Mouse (Mus musculus) heart, embryonic 10.5 days (tissue): ENCODE measurements around the gene Dbn1. TPM values are rescaled to one million over a fixed set of nuclear protein-coding genes. Genes with fewer than 3 reads are reported as not detected.
"Not testable (repeated sequence)": the region's sequence is repeated elsewhere in the genome, so short reads cannot be mapped to it uniquely, and the experiment has no call there.

Experiments used
- DNase-seq: peaks from one replicate; pipeline ENCODE4 v3.0.0-alpha.2; 2017; ENCODE audit warnings: low spot score
- H3K27ac ChIP-seq: fragments of 300-500 bp; sonication (generic); 2 replicates; pipeline ENCODE4 v1.5.1; 2016; ENCODE audit warnings: mild to moderate bottlenecking
- H3K27me3 ChIP-seq: fragments of 300-500 bp; sonication (generic); 2 replicates; pipeline ENCODE4 v1.6.1; 2016; ENCODE audit warnings: mild to moderate bottlenecking; ENCODE audit not compliant: poor library complexity, insufficient read depth, severe bottlenecking
- H3K36me3 ChIP-seq: fragments of 300-500 bp; sonication (generic); 2 replicates; pipeline ENCODE4 v1.6.1; 2016; ENCODE audit warnings: mild to moderate bottlenecking, moderate library complexity
- H3K4me1 ChIP-seq: fragments of 300-500 bp; sonication (generic); 2 replicates; pipeline ENCODE4 v1.6.1; 2016; ENCODE audit warnings: mild to moderate bottlenecking
- H3K4me3 ChIP-seq: fragments of 300-500 bp; sonication (generic); 2 replicates; pipeline ENCODE4 v1.5.1; 2016; ENCODE audit warnings: mild to moderate bottlenecking, moderate library complexity
- H3K9me3 ChIP-seq: fragments of 300-500 bp; sonication (generic); 2 replicates; pipeline ENCODE4 v1.6.1; 2016; ENCODE audit warnings: mild to moderate bottlenecking, moderate library complexity
- WGBS: fragments of 180-500 bp; shearing (Covaris S2); methylation state at CpG from one replicate; pipeline ENCODE4 v1.1.7; 2016; 5-methylcytosine and 5-hydroxymethylcytosine counted together
- polyA plus RNA-seq: library from polyadenylated mRNA; unstranded; fragments of >200 nt; fragmentation: Nextera tagmentation; extraction: Ambion mirVana; gene quantifications from 2 replicates; pipeline ENCODE4 v1.2.1, GENCODE M21; 2016

The Dbn1 gene
- polyA plus RNA-seq, 1 experiment from 2014 or later = 166 TPM

GRCm38 (mm10) chr13:55449679-55450441, 38.1 kb downstream of the Dbn1 start:
- no peaks in the 10 kb centered on the region for H3K27me3 ChIP-seq
- H3K9me3 ChIP-seq = no peaks in the 10 kb centered on the region
- H3K36me3 ChIP-seq = peaks cover 59% of the 10 kb centered on the region
- H3K27ac ChIP-seq = no peak overlapping the region
- 91% methylated on average over 17 of the region's 17 CpGs for WGBS
- DNase-seq = no peak
- H3K4me1 ChIP-seq = peaks cover 22% of the 10 kb centered on the region
- no peak overlapping the region for H3K4me3 ChIP-seq

DNA sequence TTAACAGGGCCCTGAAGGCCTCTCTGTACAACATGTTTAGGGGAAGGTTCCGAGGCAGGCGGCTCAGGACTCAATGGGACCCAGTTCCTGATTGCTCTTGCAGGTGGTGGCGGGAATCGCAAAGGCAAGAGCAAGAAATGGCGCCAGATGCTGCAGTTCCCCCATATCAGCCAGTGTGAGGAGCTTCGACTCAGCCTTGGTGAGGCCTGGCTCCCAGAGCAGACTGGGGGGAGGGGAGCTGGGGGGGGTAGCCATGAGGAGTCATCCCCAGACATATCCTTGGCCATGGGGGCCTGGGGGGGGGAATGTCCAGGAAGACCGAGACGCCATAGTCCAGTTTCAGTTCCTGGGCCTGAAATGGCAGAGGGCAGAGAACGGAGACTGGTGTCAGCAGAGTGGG, 38.7 kb downstream of the Dbn1 start:
- Histone ChIP-seq H3K27ac (no peak overlapping the region), H3K36me3 (peaks cover 52% of the 10 kb centered on the region), H3K4me1 (peaks cover 22% of the 10 kb centered on the region), H3K9me3 (no peaks in the 10 kb centered on the region), H3K27me3 (no peaks in the 10 kb centered on the region), H3K4me3 (no peak overlapping the region)
- no peak for DNase-seq
- WGBS = 94% methylated on average over 9 of the region's 9 CpGs

- peaks cover 29% of the 10 kb centered on the region for H3K4me1 ChIP-seq
These were observed 39.8 kb downstream of the Dbn1 start for GRCm38 (mm10) chr13:55448131-55448530.

GRCm38 (mm10) chr13:55447543-55447943, 40.4 kb downstream of the Dbn1 start:
- Histone ChIP-seq H3K36me3 (peaks cover 37% of the 10 kb centered on the region), H3K4me1 (peaks cover 29% of the 10 kb centered on the region), H3K27ac (no peak overlapping the region), H3K9me3 (no peaks in the 10 kb centered on the region), H3K27me3 (no peaks in the 10 kb centered on the region), H3K4me3 (no peak overlapping the region)
- no peak for DNase-seq
- 58% methylated on average over 3 of the region's 3 CpGs for whole genome bisulfite sequencing

More at GRCm38 (mm10) chr13:55448131-55448530, 39.8 kb downstream of the Dbn1 start:
- Histone ChIP-seq H3K9me3 (no peaks in the 10 kb centered on the region), H3K36me3 (peaks cover 42% of the 10 kb centered on the region), H3K27ac (no peak overlapping the region), H3K4me3 (no peak overlapping the region), H3K27me3 (no peaks in the 10 kb centered on the region)
- 92% methylated on average over 5 of the region's 5 CpGs for WGBS
- no peak for DNase-seq

DNA sequence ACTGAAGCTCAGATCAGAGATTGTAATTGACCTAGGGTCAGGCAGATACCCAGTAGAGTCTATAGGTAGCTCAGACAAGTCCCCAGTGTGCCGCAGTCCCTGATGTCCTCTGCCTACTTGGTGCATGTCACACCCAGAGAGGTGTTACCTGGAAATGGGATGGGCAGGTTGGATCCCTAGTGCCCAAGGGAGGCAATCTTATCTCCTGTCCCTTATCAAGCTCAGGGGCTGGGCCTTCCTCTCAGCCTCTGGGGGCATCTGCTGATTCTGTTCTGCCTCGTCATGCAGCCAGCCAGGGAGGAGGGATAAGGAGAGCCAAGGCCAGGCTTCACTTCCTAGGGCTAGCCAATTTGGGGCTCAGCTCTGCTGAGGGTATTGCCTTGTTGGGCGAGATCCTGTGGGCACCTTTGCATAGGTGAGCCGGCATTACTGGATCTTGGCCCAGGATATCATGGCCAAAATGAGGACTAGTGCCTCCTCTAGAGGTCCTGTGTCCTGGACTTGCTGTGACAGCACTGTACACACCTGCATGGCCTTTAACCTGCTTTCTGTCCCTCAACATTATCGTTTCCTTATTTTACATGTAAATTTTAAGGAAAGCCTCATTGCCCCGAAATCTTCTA, 41.3 kb downstream of the Dbn1 start:
- Histone ChIP-seq H3K9me3 (no peaks in the 10 kb centered on the region), H3K27me3 (no peaks in the 10 kb centered on the region), H3K36me3 (peaks cover 27% of the 10 kb centered on the region), H3K27ac (no peak overlapping the region), H3K4me3 (peak overlapping the region; percentile 85), H3K4me1 (peaks cover 29% of the 10 kb centered on the region)
- WGBS = 57% methylated on average over 6 of the region's 6 CpGs
- no peak for DNase-seq

GRCm38 (mm10) chr13:55445361-55446091, 42.4 kb downstream of the Dbn1 start:
- under 1% methylated on average over 66 of the region's 66 CpGs for WGBS
- peaks cover 29% of the 10 kb centered on the region for H3K4me1 ChIP-seq
- no peaks in the 10 kb centered on the region for H3K9me3 ChIP-seq
- DNase-seq = no peak
- no peaks in the 10 kb centered on the region for H3K27me3 ChIP-seq
- peaks cover 16% of the 10 kb centered on the region for H3K36me3 ChIP-seq
- peak overlapping the region; percentile 85 for H3K4me3 ChIP-seq
- peak overlapping the region; percentile 97 for H3K27ac ChIP-seq

- under 1% methylated on average over 35 of the region's 35 CpGs for WGBS
- H3K36me3 ChIP-seq = peaks cover 10% of the 10 kb centered on the region
- peak; percentile 100 for DNase-seq
- H3K4me1 ChIP-seq = peaks cover 29% of the 10 kb centered on the region
- peak within 1 kb of the TSS; percentile 85 for H3K4me3 ChIP-seq
- H3K27ac ChIP-seq = peak within 1 kb of the TSS; percentile 97
- H3K27me3 ChIP-seq = no peaks in the 10 kb centered on the region
- H3K9me3 ChIP-seq = no peaks in the 10 kb centered on the region
These were observed 43.0 kb downstream of the Dbn1 start, which contains the start of gene Grk6 for GRCm38 (mm10) chr13:55444937-55445315. Gene Grk6, plus strand, starts transcription at chr13:55445072.

GRCm38 (mm10) chr13:55444286-55444936, 43.5 kb downstream of the Dbn1 start:
- no peak for DNase-seq

DNA sequence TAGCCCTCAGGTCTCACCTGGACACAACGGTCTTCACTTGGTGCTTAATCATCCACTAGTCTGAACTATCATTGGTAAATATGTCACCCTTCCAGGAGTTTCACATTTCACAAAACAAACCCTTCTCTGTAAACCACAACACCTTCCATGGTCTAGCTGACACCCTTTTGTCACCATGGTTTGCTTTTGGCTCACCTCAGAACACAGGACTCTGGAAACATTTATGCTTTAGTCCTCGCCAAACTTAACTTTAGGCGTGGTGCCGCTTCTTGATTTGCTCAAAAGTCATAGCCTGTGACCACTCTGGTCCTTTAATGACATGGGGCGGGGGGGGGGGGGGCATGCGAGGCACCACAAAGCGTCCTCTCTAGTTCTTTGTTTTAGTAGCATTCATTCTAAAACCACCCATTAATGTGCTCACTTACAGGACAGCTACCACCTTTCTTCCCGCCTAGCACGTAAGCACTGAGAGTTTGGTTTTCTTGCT, 44.1 kb downstream of the Dbn1 start:
- Histone ChIP-seq H3K9me3 (no peaks in the 10 kb centered on the region), H3K4me1 (peaks cover 29% of the 10 kb centered on the region), H3K27ac (peak overlapping the region; percentile 97), H3K27me3 (no peaks in the 10 kb centered on the region), H3K36me3 (no peaks in the 10 kb centered on the region), H3K4me3 (peak overlapping the region; percentile 85)
- DNase-seq = no peak
- 39% methylated on average over 9 of the region's 9 CpGs for WGBS

More at GRCm38 (mm10) chr13:55444286-55444936, 43.5 kb downstream of the Dbn1 start:
- Histone ChIP-seq H3K4me1 (peaks cover 29% of the 10 kb centered on the region), H3K9me3 (no peaks in the 10 kb centered on the region), H3K27ac (peak overlapping the region; percentile 97), H3K27me3 (no peaks in the 10 kb centered on the region), H3K36me3 (peaks cover 5% of the 10 kb centered on the region), H3K4me3 (peak overlapping the region; percentile 85)
- under 1% methylated on average over 33 of the region's 33 CpGs for WGBS

DNA sequence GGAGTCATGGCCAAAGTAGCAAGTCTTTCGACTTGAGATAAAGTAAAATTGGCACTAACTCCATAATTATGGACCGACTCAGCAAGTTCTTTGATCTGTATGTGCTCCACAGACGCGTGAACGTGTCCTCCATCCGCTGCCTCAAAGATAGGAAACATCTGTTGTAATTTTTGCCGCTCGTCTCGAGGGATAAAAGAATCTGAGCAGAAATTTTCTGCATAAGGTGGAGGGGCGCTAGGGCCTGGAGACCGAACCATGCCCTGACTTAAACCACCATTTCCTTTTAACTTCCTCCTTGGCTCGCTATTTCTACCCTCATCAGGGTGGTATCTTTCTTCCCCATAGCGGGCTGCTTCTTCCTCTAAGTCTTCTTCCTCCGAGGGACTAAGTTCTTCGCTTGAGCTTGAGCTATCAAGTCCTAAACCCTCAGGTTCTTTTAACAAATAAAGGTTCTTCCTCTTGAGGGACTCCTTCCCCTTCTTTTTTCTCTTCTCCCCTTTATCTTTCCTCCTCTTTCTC, 50.7 kb downstream of the Dbn1 start:
- not testable (repeated sequence) for H3K4me1 ChIP-seq, H3K36me3 ChIP-seq, H3K27ac ChIP-seq, H3K9me3 ChIP-seq, H3K27me3 ChIP-seq, H3K4me3 ChIP-seq, DNase-seq
- 83% methylated on average over 15 of the region's 15 CpGs for WGBS

DNA sequence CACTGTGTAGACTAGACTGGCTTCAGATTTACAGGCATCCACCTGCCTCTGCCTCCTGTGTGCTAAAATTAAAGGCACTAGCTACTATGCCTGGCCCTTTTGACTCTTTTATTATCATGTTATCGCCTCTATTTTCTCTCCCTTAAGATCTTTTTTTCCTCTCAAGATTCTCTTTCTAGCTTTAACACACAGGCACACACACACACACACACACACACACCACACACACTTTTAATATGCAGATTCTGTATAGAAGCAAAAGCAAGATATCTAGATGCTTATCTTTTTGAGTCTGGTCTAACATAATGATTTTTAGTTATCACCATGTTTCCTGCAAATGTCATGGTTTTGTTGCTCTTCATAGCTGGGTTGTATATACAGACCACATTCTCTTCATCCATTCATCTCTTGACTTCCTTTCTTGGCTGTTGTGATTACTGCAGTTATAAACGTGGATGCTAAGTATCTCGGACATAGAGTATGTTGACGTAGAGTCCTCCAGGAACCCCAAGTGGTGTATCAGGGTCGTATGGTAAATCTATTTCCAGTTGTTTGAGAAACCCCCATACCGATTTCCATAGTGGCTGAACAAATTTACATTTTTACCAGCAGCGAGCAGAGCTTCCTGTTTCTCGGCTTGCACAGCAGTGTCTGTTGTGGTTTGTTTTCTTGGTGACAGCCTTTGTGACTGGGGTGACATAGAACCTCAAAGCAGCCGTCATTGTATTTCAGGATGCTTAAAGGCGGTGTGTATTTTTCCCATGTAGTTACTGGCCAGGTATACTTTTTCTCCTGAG, 55.8 kb downstream of the Dbn1 start:
- no peaks in the 10 kb centered on the region for H3K4me1 ChIP-seq
- DNase-seq = no peak
- H3K9me3 ChIP-seq = no peaks in the 10 kb centered on the region; the same call in 1 of the 2 replicates
- no peak overlapping the region for H3K27ac ChIP-seq
- no peaks in the 10 kb centered on the region for H3K36me3 ChIP-seq
- H3K27me3 ChIP-seq = peaks cover 2% of the 10 kb centered on the region
- 72% methylated on average over 10 of the region's 10 CpGs for WGBS
- no peak overlapping the region for H3K4me3 ChIP-seq

DNA sequence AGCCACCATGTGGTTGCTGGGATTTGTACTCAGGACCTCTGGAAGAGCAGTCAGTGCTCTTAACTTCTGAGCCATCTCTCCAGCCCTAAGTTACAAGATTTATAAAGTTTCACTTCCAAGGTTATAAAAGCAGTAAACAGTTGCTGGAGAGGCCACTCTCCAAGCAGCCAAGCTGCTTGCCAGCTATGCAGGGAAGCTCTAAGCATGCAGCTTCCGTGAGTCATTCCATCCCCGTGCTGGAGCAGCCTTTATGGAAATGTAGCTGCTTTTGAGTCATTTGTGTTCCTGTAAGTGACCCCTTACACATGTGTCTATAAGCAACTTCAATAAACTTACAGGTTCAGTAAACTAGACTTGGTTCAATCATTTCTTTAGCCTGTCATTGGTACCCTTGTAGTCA, 57.3 kb downstream of the Dbn1 start:
- no peak overlapping the region for H3K27ac ChIP-seq

More for the DNA sequence above, 57.3 kb downstream of the Dbn1 start:
- no peaks in the 10 kb centered on the region for H3K36me3 ChIP-seq
- H3K9me3 ChIP-seq = no peaks in the 10 kb centered on the region; the same call in 1 of the 2 replicates
- no peaks in the 10 kb centered on the region for H3K4me1 ChIP-seq
- DNase-seq = no peak
- no peak overlapping the region for H3K4me3 ChIP-seq
- 84% methylated on average over 2 of the region's 2 CpGs for WGBS
- peaks cover 16% of the 10 kb centered on the region for H3K27me3 ChIP-seq
